Mouse (Mus musculus): ENCODE data around the gene Gm6358.
"Not testable (repeated sequence)": the region's sequence is repeated elsewhere in the genome, so short reads cannot be mapped to it uniquely, and the experiment has no call there.

Gm6358 gene

DNA sequence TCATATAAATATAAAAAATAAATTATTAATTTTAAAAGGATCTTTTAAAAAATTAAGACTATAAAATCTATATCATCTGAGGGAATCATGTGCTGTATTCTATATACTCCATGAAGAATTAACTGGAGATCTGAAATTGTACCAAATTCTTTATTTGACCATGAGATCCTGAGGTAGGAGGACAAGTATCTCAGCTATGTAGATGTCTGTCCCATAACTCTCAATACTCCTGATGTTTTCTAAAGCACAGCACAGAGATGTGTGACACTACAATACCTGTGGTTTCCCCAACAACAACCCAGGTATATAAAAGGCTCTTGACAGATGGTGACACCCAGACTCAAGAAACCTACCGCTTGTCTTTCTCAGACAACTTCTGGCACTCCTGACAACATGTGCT, at the start of gene Gm6358:
Gene Gm6358 (plus strand): TSS at position 301 of the 400 bp plus-strand sequence.
- DNase-seq = no peak

DNA sequence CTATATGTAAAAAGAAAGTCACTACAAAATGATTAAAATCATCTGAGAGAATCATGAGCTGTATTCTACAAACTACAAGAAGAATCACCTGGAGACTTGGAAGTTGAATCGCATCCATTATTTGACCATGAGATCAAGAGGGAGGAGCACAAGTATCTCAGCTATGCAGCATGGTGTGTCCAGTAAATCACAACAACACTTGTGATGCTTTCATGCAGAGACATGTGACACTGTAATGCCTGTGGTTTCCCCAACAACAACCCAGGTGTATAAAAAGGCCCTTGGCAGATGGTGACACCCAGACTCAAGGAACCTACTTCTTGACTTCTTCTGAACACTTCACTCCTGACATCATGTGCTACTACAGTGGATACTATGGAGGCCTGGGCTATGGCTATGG, 10.1 kb downstream of the Gm6358 start, which contains the start of gene Gm10061:
Gene Gm10061 (plus strand): TSS at position 301 of the 400 bp plus-strand sequence.
- no peak for DNase-seq

DNA sequence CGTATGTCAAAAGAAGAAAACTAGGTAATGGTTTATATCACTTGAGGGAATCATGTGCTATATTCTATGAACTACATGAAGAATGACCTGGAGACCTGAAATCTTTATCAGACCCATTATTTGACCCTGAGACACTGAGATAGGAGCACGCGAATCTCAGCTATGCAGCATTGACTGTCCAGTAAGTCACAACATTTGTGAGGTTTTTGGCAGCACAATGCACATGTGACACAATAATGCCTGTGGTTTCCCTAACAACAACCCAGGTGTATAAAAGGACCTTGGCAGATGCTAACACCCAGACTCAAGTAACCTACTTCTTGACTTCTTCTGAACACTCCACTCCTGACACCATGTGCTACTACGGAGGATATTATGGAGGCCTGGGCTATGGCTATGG, 17.0 kb downstream of the Gm6358 start, which contains the start of gene Gm9789:
Gene Gm9789 (plus strand): TSS at position 301 of the 400 bp plus-strand sequence.
- no peak for DNase-seq

DNA sequence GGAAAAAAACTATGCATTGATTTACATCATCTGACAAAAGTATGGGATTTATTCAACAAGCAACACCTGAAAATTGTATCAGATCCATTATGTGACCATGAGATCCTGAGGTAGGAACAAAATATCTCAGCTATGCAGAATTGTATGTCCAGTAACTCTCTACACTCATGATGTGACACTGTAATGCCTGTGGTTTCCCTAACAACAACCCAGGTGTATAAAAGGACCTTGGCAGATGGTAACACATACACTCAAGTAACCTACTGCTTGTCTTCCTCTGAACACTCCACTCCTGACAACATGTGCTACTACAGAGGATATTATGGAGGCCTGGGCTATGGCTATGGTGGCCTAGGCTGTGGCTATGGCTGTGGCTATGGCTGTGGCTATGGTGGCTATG, 28.5 kb downstream of the Gm6358 start, which contains the start of gene Gm7735:
Gene Gm7735 (plus strand): TSS at position 301 of the 400 bp plus-strand sequence.
- DNase-seq = not testable (repeated sequence)

DNA sequence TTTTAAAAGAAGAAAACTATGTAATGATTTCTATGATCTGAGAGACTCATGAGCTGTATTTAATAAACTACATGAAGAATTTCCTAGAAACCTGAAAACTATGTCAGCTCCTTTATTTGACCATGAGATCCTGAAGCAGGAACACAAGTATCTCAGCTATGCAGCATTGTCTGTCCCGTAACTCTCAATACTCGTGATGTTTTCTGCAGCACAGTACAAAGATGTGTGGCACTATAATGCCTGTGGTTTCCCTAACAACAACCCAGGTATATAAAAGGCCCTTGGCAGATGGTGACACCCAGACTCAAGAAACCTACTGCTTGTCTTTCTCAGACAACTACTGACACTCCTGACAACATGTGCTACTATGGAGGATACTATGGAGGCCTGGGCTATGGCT, 33.8 kb downstream of the Gm6358 start, which contains the start of gene 1110057P08Rik:
Gene 1110057P08Rik (plus strand): TSS at position 301 of the 400 bp plus-strand sequence.
- no peak for DNase-seq

DNA sequence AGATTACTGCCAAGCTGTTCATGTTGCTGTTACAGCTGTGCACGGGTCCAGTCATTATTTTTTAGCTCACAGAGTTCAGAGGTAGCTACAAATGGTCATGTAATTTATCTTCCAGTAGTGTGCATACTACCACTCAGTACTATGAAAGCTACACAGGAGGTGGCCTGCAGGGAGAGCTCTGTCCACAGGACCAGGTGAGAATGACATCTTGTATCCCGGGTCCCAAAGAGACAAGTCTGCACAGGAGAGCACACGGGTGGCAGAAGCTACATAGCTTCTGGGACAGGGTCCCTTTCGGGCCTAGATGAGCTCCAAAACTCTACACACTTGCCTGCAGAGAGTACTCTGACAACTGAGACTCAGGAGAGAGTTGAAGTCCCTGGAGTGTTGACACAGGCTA, 48.0 kb downstream of the Gm6358 start:
- DNase-seq = no peak

All from cerebellum, adult 9-11 months (tissue).